Mouse (Mus musculus) testis, adult 2 months (tissue): ENCODE measurements at regions not wholly inside any gene's neighbourhood (a gene's known extent, or its start where the extent isn't known, plus 50 kb on each side); places are given as distances from the start of the nearest gene placed in this dataset.

ENCODE experiments used
- CTCF ChIP-seq: fragments of 200-500 bp; IDR thresholded peaks from 2 replicates; pipeline ENCODE4 v1.5.1; 2012; ENCODE audit warnings: low read depth, mild to moderate bottlenecking, inconsistent platforms, low read length, moderate library complexity; ENCODE audit not compliant: control insufficient read depth, insufficient read depth, insufficient replicate concordance
- POLR2A ChIP-seq: fragments of 200-500 bp; IDR thresholded peaks from 2 replicates; pipeline ENCODE4 v1.6.1; 2012; ENCODE audit warnings: low read depth, mild to moderate bottlenecking, inconsistent platforms, low read length, moderate library complexity; ENCODE audit not compliant: control insufficient read depth

GRCm38 (mm10) chr12:107855547-107855946 lies 147.9 kb downstream of the Bcl11b start:
- TF ChIP-seq CTCF (no peak), POLR2A (no peak)
